Mouse (Mus musculus): ENCODE results near the gene Rab33b.

- TF ChIP-seq CTCF (IDR thresholded peaks at IDR 0.05; ENCODE audit: low read depth, low read length): no peak
- no peak for TF ChIP-seq POLR2A (IDR thresholded peaks at IDR 0.05; ENCODE audit: borderline replicate concordance, low read depth, low read length)
These were observed 37.5 kb downstream of the Rab33b start for GRCm38 (mm10) chr3:51521262-51521661.
